Mouse (Mus musculus) olfactory bulb, adult 2 months (tissue): ENCODE measurements at regions not wholly inside any gene's neighbourhood (a gene's known extent, or its start where the extent isn't known, plus 50 kb on each side); places are given as distances from the start of the nearest gene placed in this dataset.

Source experiments
- CTCF ChIP-seq: fragments of 200-500 bp; IDR thresholded peaks from 2 replicates; pipeline ENCODE4 v1.5.1; 2012; ENCODE audit warnings: low read depth, mild to moderate bottlenecking, low read length, moderate library complexity; ENCODE audit not compliant: insufficient read depth
- POLR2A ChIP-seq: fragments of 200-500 bp; IDR thresholded peaks from 2 replicates; pipeline ENCODE4 v1.6.1; 2012; ENCODE audit warnings: mild to moderate bottlenecking, low read depth, low read length, moderate library complexity; ENCODE audit not compliant: insufficient read depth

GRCm38 (mm10) chr6:117271562-117272226 lies 103.4 kb downstream of the Cxcl12 start:
- TF ChIP-seq CTCF (no peak), POLR2A (no peak)
